27 mouse cellular contexts compared by ENCODE assay signal in the genomic region with DNA sequence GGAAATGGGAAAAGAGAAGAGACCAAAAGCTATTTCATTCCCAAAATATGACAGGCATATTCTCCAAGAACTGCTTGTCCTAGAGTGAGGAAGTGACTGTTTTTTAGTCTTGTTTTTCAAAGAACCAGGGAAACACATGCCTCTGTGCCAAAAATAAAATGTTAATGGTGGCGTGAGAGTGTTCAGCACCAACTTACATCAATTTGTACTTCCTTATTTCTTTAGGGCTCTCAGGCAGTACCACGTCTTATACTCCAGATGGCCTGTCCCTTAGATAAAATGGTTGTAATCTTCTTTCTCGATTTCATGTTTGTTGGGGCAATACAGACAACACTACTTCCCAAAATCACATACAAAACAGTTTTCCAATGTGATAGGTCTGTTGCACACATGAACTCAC. TPM values are rescaled to one million over a fixed set of nuclear protein-coding genes. Genes with fewer than 3 reads are reported as not detected.
DNase-seq lines count a peak whose midpoint lies in the region; TF ChIP-seq lines count a peak whose summit lies in the region.
"Had no signal": no experiment of that assay in that cellular context is flagged by ENCODE, and none has a peak within 500 bp of the region (broad histone marks: within the 10 kb centered on the region; RNA-seq: fewer than 3 reads in every experiment).

No protein-coding gene starts in this region.

- WGBS in macrophage (ENCODE audit: missing documents): 15% methylated on average over 3 of the region's 3 CpGs

- no peak for DNase-seq in cerebellum, adult 8-10 months
- no peak for DNase-seq in right cerebral cortex, postnatal 36 days (ENCODE audit: low spot score in 2 of 2)
- no peak for DNase-seq in spleen, adult 12 weeks (ENCODE audit: low spot score)
- DNase-seq: adrenal gland, adult 8-10 months; adrenal gland, postnatal 25 days; cerebellum, adult 11 months; cerebellum, adult 2 months; cerebellum, postnatal 10 days; forebrain, postnatal 0 days; gastrocnemius, postnatal 25 days; heart, postnatal 10 days had no signal

- H3K4me1 ChIP-seq in bone marrow macrophage, adult 2 months (ENCODE audit: control insufficient read depth, insufficient read depth, low read length): peaks cover 34% of the 10 kb centered on the region
- H3K4me1 ChIP-seq in brown adipose tissue, adult 24 weeks (ENCODE audit: control insufficient read depth, insufficient read depth, insufficient read length, low read length): no peaks in the 10 kb centered on the region
- H3K4me1 ChIP-seq: embryonic facial prominence, embryonic 12.5 days; embryonic facial prominence, embryonic 15.5 days; heart, embryonic 12.5 days; heart, embryonic 15.5 days; hindbrain, embryonic 12.5 days; hindbrain, embryonic 15.5 days had no signal

- peak overlapping the region; percentile 91 for H3K27ac ChIP-seq in bone marrow macrophage, adult 2 months (ENCODE audit: insufficient read depth, low read depth, low read length)
- peak overlapping the region; percentile 70 for H3K27ac ChIP-seq in brown adipose tissue, adult 24 weeks (replicated peaks; ENCODE audit: low read depth, low read length)
- H3K27ac ChIP-seq in macrophage: peak overlapping the region; percentile 62
- H3K27ac ChIP-seq: embryonic facial prominence, embryonic 12.5 days; embryonic facial prominence, embryonic 15.5 days; heart, embryonic 15.5 days; hindbrain, embryonic 12.5 days; hindbrain, embryonic 15.5 days had no signal

- no peak for TF ChIP-seq POLR2A in bone marrow macrophage, adult 2 months (IDR thresholded peaks at IDR 0.05; ENCODE audit: borderline replicate concordance, low read depth, low read length)

- no peak overlapping the region for H3K4me3 ChIP-seq in bone marrow macrophage, adult 2 months (ENCODE audit: insufficient read depth, low read length)
- H3K4me3 ChIP-seq in brown adipose tissue, adult 24 weeks (ENCODE audit: insufficient read depth, low read depth, low read length): no peak overlapping the region
- H3K4me3 ChIP-seq in macrophage (ENCODE audit: inconsistent target): no peak overlapping the region
- H3K4me3 ChIP-seq: embryonic facial prominence, embryonic 12.5 days; embryonic facial prominence, embryonic 15.5 days; heart, embryonic 12.5 days; heart, embryonic 15.5 days; hindbrain, embryonic 12.5 days; hindbrain, embryonic 15.5 days had no signal

- no peaks in the 10 kb centered on the region for H3K36me3 ChIP-seq in macrophage (ENCODE audit: inconsistent target)
- H3K36me3 ChIP-seq: embryonic facial prominence, embryonic 12.5 days; embryonic facial prominence, embryonic 15.5 days; heart, embryonic 12.5 days; heart, embryonic 15.5 days; hindbrain, embryonic 12.5 days; hindbrain, embryonic 15.5 days had no signal

- no peaks in the 10 kb centered on the region for H3K79me2 ChIP-seq in macrophage (ENCODE audit: inconsistent target)

- no peak for TF ChIP-seq CTCF in bone marrow macrophage, adult 2 months (IDR thresholded peaks at IDR 0.05; ENCODE audit: low read depth, low read length)

RNA-seq across cellular contexts. Expression of gene Ms4a4a, which starts 7.0 kb away (rescaled TPM):
- polyA plus RNA-seq in bone marrow macrophage, adult 2 months (2012; ENCODE audit: insufficient read depth, insufficient read length, missing spikeins): 434 TPM in 2 replicates
- polyA plus RNA-seq in brown adipose tissue, adult 24 weeks (2012; ENCODE audit: insufficient read depth, insufficient read length, missing spikeins): 2.3 TPM in 1 of 2 replicates, not detected in the other
- 100 to 1,000 TPM in 14 of 26 experiments, 10 to 100 TPM in 12; 31.7 to 275 (median 102) TPM for total RNA-seq in macrophage (2018; cell fraction: chromatin; rRNA removed)
- 100 to 1,000 TPM; 219 to 786 (median 517) TPM for total RNA-seq in macrophage (2018; cell fraction: cytosol; rRNA removed)
- total RNA-seq in macrophage (2018; cell fraction: nucleus; rRNA removed): 100 to 1,000 TPM; 115 to 503 (median 234) TPM
- 260 to 797 TPM (median 552 TPM) in 3 replicates for polyA plus RNA-seq in macrophage (2018)
- total RNA-seq: ES-E14; forebrain, postnatal 0 days; hematopoietic stem cell, adult 5-6 weeks had no signal
- polyA plus RNA-seq: C2C12 had no signal

RNA-seq across cellular contexts. Expression of gene Ms4a7, which starts 32.4 kb away (rescaled TPM):
- 2,313 and 2,384 TPM in 2 replicates for polyA plus RNA-seq in bone marrow macrophage, adult 2 months (2012; ENCODE audit: insufficient read depth, insufficient read length, missing spikeins)
- 3.8 and 4.1 TPM in 2 replicates for polyA plus RNA-seq in brown adipose tissue, adult 24 weeks (2012; ENCODE audit: insufficient read depth, insufficient read length, missing spikeins)
- total RNA-seq in macrophage (2018; cell fraction: chromatin; rRNA removed): 1,000 to 10,000 TPM in 13 of 26 experiments, 100 to 1,000 TPM in 13; 303 to 1,575 (median 1,009) TPM
- total RNA-seq in macrophage (2018; cell fraction: cytosol; rRNA removed): 1,000 to 10,000 TPM in 25 of 26 experiments, 100 to 1,000 TPM in 1; 984 to 1,503 (median 1,237) TPM
- 1,000 to 10,000 TPM in 23 of 26 experiments, 100 to 1,000 TPM in 3; 589 to 1,469 (median 1,159) TPM for total RNA-seq in macrophage (2018; cell fraction: nucleus; rRNA removed)
- polyA plus RNA-seq in macrophage (2018): 1,229 to 1,780 TPM (median 1,290 TPM) in 3 replicates
- total RNA-seq: hematopoietic stem cell, adult 5-6 weeks had no signal
- polyA plus RNA-seq: activated CD4-positive, CD25-positive, alpha-beta regulatory T cell, adult 4 months; C2C12 had no signal

RNA-seq across cellular contexts. Expression of gene Ms4a4c, which starts 36.3 kb away (rescaled TPM):
- 49.2 and 54.0 TPM in 2 replicates for polyA plus RNA-seq in bone marrow macrophage, adult 2 months (2012; ENCODE audit: insufficient read depth, insufficient read length, missing spikeins)
- polyA plus RNA-seq in brown adipose tissue, adult 24 weeks (2012; ENCODE audit: insufficient read depth, insufficient read length, missing spikeins): 0.71 TPM in 1 of 2 replicates, not detected in the other
- total RNA-seq in macrophage (2018; cell fraction: chromatin; rRNA removed): 100 to 1,000 TPM in 13 of 26 experiments, 10 to 100 TPM in 3, 1 to 10 TPM in 10; 1.9 to 676 (median 81.3) TPM
- 1,000 to 10,000 TPM in 13 of 26 experiments, 10 to 100 TPM in 13; 37.0 to 2,129 (median 675) TPM for total RNA-seq in macrophage (2018; cell fraction: cytosol; rRNA removed)
- total RNA-seq in macrophage (2018; cell fraction: nucleus; rRNA removed): 1,000 to 10,000 TPM in 1 of 26 experiments, 100 to 1,000 TPM in 12, 10 to 100 TPM in 12, 1 to 10 TPM in 1; 9.8 to 1,205 (median 268) TPM
- 43.4 to 183 TPM (median 71.1 TPM) in 3 replicates for polyA plus RNA-seq in macrophage (2018)
- total RNA-seq: ES-E14; forebrain, postnatal 0 days; gastrocnemius, adult 8-10 months; gastrocnemius, postnatal 25 days; heart, postnatal 10 days had no signal
- polyA plus RNA-seq: C2C12; forebrain, embryonic 11.5 days; forebrain, embryonic 14.5 days; heart, embryonic 12.5 days; hindbrain, embryonic 12.5 days; hindbrain, embryonic 15.5 days had no signal

RNA-seq across cellular contexts. Expression of gene Ms4a14, which starts 54.1 kb away (rescaled TPM):
- 136 and 161 TPM in 2 replicates for polyA plus RNA-seq in bone marrow macrophage, adult 2 months (2012; ENCODE audit: insufficient read depth, insufficient read length, missing spikeins)
- polyA plus RNA-seq in brown adipose tissue, adult 24 weeks (2012; ENCODE audit: insufficient read depth, insufficient read length, missing spikeins): 0.38 and 0.59 TPM in 2 replicates
- total RNA-seq in macrophage (2018; cell fraction: chromatin; rRNA removed): 100 to 1,000 TPM; 120 to 991 (median 624) TPM
- 100 to 1,000 TPM in 2 of 26 experiments, 10 to 100 TPM in 24; 24.9 to 106 (median 61.5) TPM for total RNA-seq in macrophage (2018; cell fraction: cytosol; rRNA removed)
- total RNA-seq in macrophage (2018; cell fraction: nucleus; rRNA removed): 100 to 1,000 TPM; 172 to 781 (median 506) TPM
- polyA plus RNA-seq in macrophage (2018): 36.7 to 102 TPM (median 69.8 TPM) in 3 replicates
- total RNA-seq: adrenal gland, postnatal 25 days; forebrain, postnatal 0 days; gastrocnemius, adult 8-10 months; hematopoietic stem cell, adult 5-6 weeks had no signal
- polyA plus RNA-seq: activated CD4-positive, CD25-positive, alpha-beta regulatory T cell, adult 4 months; C2C12; embryonic facial prominence, embryonic 12.5 days; forebrain, embryonic 11.5 days; forebrain, embryonic 14.5 days; heart, embryonic 12.5 days; hindbrain, embryonic 12.5 days; hindbrain, embryonic 15.5 days had no signal

Comparison
In these comparisons a context has a peak if more than half of its experiments do, and no peak if none do; other contexts are left out.
1. RNA of gene Ms4a4a, which starts 7.0 kb away (polyA plus RNA-seq): 260 to 797 TPM in macrophage and 434 TPM in bone marrow macrophage, adult 2 months; 2.3 TPM in brown adipose tissue, adult 24 weeks; every median in the first group is over 10 times any median in the second.
2. RNA of gene Ms4a7, which starts 32.4 kb away (polyA plus RNA-seq): 2,313 to 2,384 TPM in bone marrow macrophage, adult 2 months and 1,229 to 1,780 TPM in macrophage; 3.8 to 4.1 TPM in brown adipose tissue, adult 24 weeks; every median in the first group is over 100 times any median in the second.
3. RNA of gene Ms4a4c, which starts 36.3 kb away (polyA plus RNA-seq): 43.4 to 183 TPM in macrophage and 49.2 to 54.0 TPM in bone marrow macrophage, adult 2 months; 0.71 TPM in brown adipose tissue, adult 24 weeks; every median in the first group is over 10 times any median in the second.
4. Peak in every context shown above with its lines, with median percentiles within 50 percentile points of each other: H3K27ac ChIP-seq.